Mouse (Mus musculus) thymus, postnatal 0 days (tissue): ENCODE measurements around the gene Cacna1a. TPM values are rescaled to one million over a fixed set of nuclear protein-coding genes. Genes with fewer than 3 reads are reported as not detected.

Experiments
- DNase-seq: peaks from one replicate; pipeline ENCODE4 v3.0.0-alpha.2; 2015; ENCODE audit warnings: low spot score
- polyA plus RNA-seq: library from polyadenylated mRNA; unstranded; fragments of >200 nt; fragmentation: Nextera tagmentation; extraction: Ambion mirVana; gene quantifications from 2 replicates; pipeline ENCODE4 v1.2.1, GENCODE M21; 2015

Gene Cacna1a
- polyA plus RNA-seq, 1 experiment from 2014 or later, result 2.3 TPM

DNA sequence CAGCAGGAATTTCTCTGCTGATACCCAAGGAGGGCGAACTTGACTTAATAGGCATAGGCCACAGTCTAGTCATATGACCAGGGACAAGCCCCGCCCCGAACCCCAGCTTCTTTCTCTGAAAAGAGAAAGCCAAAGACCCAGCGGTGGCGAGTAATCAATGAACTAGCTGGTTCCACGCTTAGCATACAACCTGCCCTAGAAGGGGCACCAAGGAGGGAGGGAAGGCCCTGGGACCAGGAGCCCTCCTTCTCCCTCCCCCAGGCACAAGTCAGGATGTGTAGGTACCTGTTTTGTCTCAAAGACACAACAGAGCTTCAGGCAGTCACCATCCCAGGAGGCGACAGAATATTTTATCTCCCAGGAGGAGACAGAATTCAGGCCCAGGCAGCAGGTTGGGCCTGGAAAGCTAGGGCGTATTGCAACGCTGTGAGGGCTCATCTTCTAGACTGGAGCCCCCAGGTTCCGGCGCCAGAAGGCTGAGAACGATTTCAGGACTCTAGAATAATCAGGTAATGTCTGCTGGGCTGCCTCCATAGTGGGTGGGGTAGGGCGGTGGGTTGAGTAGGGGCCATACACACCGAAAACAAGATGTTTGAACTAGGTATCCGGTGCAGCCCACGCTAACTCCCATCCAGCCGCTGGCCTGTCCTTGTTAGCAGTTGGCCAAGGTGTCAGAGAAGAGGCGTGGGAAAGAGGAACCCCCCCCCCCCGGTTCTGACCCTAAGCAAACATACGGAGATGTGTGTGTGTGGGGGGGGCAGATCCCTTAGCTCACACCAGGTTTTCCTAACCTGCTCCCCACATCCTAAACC lies 298.2 kb downstream of the Cacna1a start, which contains the start of gene Trmt1:
Trmt1 (plus strand) TSS at position 117 of the 812 bp plus-strand sequence.
- DNase-seq, result no peak

DNA sequence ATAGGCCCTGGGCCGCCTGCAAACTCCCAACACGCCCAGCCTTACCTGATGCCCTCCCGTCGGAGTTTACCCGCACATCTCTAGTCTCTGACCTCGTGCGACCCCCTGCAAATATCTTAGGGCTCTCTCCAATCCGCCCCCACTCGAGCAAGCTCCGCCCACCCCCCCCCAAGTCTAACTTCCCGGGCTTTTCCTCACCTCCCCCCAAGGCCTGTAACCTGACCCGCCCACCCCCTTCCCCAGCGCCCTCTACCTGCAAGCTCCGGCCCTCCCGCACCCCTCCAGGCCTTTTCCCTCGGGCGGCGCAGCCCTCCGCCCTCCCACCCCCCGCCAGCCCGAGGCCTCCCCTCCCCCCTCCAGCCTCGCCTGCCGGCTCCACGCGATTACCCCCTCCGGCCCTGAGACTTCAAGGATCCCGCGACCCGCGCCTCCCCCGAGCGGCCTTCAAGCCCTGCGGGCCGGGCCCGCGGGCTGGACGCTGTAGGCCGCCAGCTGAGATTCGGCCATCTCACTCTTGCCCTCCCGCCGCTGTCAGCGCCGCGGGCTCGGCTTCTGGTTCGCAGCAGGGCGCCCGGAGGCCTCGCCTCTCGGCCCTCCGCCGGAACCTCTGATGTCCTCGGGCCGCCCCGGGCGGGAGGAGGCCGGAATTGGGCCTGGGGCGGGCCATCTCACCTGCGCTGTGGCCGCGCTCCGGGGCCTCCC lies 298.9 kb downstream of the Cacna1a start:
- DNase-seq, result peak; percentile 31

DNA sequence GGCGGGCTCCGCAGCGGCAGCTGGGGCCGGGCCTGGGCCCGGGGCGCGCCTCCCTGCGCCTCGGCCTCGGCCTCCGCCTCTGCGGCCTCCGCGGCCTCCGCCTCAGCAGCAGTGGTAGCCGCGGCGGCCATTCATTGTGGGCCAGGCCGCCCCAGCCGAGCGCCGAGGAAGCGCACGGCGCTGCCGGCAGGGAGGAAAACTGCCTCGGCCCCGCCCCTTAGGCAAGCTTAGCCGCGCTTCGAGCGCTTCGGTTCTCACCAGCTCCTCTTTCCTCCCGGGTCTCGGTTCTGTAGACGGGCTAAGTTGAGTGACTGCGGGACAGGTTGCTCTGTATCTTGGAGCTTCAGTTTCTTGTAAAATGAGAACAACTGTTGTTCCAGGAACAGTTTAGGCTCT lies 299.5 kb downstream of the Cacna1a start, which contains the start of gene Nacc1:
Nacc1 (minus strand) TSS at position 158 of the 396 bp plus-strand sequence.
- peak; percentile 87 for DNase-seq

GRCm38 (mm10) chr8:84689091-84689915 lies 301.1 kb downstream of the Cacna1a start:
- DNase-seq, result peak; percentile 85

Other genes starting within 250 kb of the Cacna1a start
- 18.9 and 20.1 TPM in 2 replicates for gene Cc2d1a, start 240.5 kb upstream of the Cacna1a start, polyA plus RNA-seq
- gene 4930432K21Rik, start 240.4 kb upstream of the Cacna1a start, polyA plus RNA-seq, result 1.3 and 1.4 TPM in 2 replicates
- gene Nanos3, start 203.2 kb upstream of the Cacna1a start, polyA plus RNA-seq, result 5.3 and 6.2 TPM in 2 replicates
- gene Zswim4, start 151.4 kb upstream of the Cacna1a start, polyA plus RNA-seq, result 12.7 and 13.2 TPM in 2 replicates
- gene D8Ertd738e, start 138.7 kb upstream of the Cacna1a start, polyA plus RNA-seq, result 403 and 424 TPM in 2 replicates
- gene Mri1, start 131.1 kb upstream of the Cacna1a start, polyA plus RNA-seq, result 80.0 and 85.4 TPM in 2 replicates
- gene Ccdc130, start 118.1 kb upstream of the Cacna1a start, polyA plus RNA-seq, result 19.7 and 24.5 TPM in 2 replicates